ENCODE assay signal across 8 mouse cellular contexts in genomic region chr13:75709026-75709778, GRCm38 (mm10). TPM values are rescaled to one million over a fixed set of nuclear protein-coding genes. Genes with fewer than 3 reads are reported as not detected.
A peak's percentile ranks its signal among the peaks of the same experiment; 100 is the strongest.
DNase-seq lines count a peak whose midpoint lies in the region; ATAC-seq lines count a peak whose summit lies in the region.

No protein-coding gene starts in this region.

- H3K4me3 ChIP-seq in forebrain, embryonic 11.5 days (ENCODE audit: low read depth, low read length), result no peak overlapping the region; the same call in 1 of the 2 replicates
- peak overlapping the region; percentile 66 for H3K4me3 ChIP-seq in limb, embryonic 11.5 days (ENCODE audit: low read depth, low read length)
- H3K4me3 ChIP-seq in neural tube, embryonic 15.5 days (replicated peaks), result peak overlapping the region; percentile 81

- H3K27me3 ChIP-seq in forebrain, embryonic 11.5 days (ENCODE audit: control insufficient read depth, insufficient read depth, low read length), result peaks cover 3% of the 10 kb centered on the region; the same call in 1 of the 2 replicates
- peaks cover 12% of the 10 kb centered on the region for H3K27me3 ChIP-seq in limb, embryonic 11.5 days (ENCODE audit: control insufficient read depth, insufficient read depth, low read length)
- H3K27me3 ChIP-seq in neural tube, embryonic 15.5 days (replicated peaks), result peaks cover 7% of the 10 kb centered on the region; the same call in 1 of the 2 replicates

- no peaks in the 10 kb centered on the region; the same call in 1 of the 2 replicates for H3K4me1 ChIP-seq in forebrain, embryonic 11.5 days (replicated peaks; ENCODE audit: control insufficient read depth, insufficient read depth, low read length)
- H3K4me1 ChIP-seq in limb, embryonic 11.5 days (ENCODE audit: control insufficient read depth, insufficient read depth, low read length), result no peaks in the 10 kb centered on the region
- H3K4me1 ChIP-seq in neural tube, embryonic 15.5 days, result peaks cover 20% of the 10 kb centered on the region

- no peaks in the 10 kb centered on the region for H3K9me3 ChIP-seq in forebrain, embryonic 11.5 days (ENCODE audit: control insufficient read depth, low read length)
- no peaks in the 10 kb centered on the region for H3K9me3 ChIP-seq in limb, embryonic 11.5 days (ENCODE audit: control insufficient read depth, low read length)
- H3K9me3 ChIP-seq in neural tube, embryonic 15.5 days (replicated peaks), result no peaks in the 10 kb centered on the region

- H3K4me2 ChIP-seq in forebrain, embryonic 11.5 days (ENCODE audit: low read depth, low read length, severe bottlenecking), result peak overlapping the region; percentile 56; the same call in 1 of the 2 replicates
- H3K4me2 ChIP-seq in limb, embryonic 11.5 days (ENCODE audit: low read depth, severe bottlenecking), result peak overlapping the region; percentile 22; the same call in 1 of the 2 replicates
- peak overlapping the region; percentile 87 for H3K4me2 ChIP-seq in neural tube, embryonic 15.5 days

- no peaks in the 10 kb centered on the region for H3K36me3 ChIP-seq in forebrain, embryonic 11.5 days (ENCODE audit: control insufficient read depth, insufficient read depth, low read length)
- H3K36me3 ChIP-seq in limb, embryonic 11.5 days (ENCODE audit: control insufficient read depth, insufficient read depth, low read length), result no peaks in the 10 kb centered on the region
- H3K36me3 ChIP-seq in neural tube, embryonic 15.5 days, result no peaks in the 10 kb centered on the region

- 54% methylated on average over 4 of the region's 4 CpGs for WGBS in forebrain, embryonic 11.5 days
- WGBS in limb, embryonic 11.5 days, result 47% methylated on average over 4 of the region's 4 CpGs
- WGBS in neural tube, embryonic 15.5 days, result 35% methylated on average over 4 of the region's 4 CpGs

- no peak overlapping the region for H3K9ac ChIP-seq in forebrain, embryonic 11.5 days (ENCODE audit: low read length)
- no peak overlapping the region for H3K9ac ChIP-seq in limb, embryonic 11.5 days (ENCODE audit: low read length)
- no peak overlapping the region for H3K9ac ChIP-seq in neural tube, embryonic 15.5 days (replicated peaks)

- no peak for ATAC-seq in forebrain, embryonic 11.5 days (replicated peaks; ENCODE audit: low FRiP score)
- ATAC-seq in limb, embryonic 11.5 days (ENCODE audit: insufficient number of reproducible peaks, low FRiP score, low TSS enrichment, low read depth), result no peak
- ATAC-seq in neural tube, embryonic 15.5 days (ENCODE audit: low FRiP score), result no peak
- ATAC-seq in monocyte, adult 5-6 weeks (replicated peaks; ENCODE audit: insufficient number of reproducible peaks, low FRiP score, low TSS enrichment, poor library complexity, severe bottlenecking), result no peak

- peak; percentile 8 to 42 for DNase-seq in layer of hippocampus, adult 18-20 months (ENCODE audit: low spot score in 2 of 2)
- DNase-seq in layer of hippocampus, adult 9-10 months (ENCODE audit: low spot score), result no peak
- DNase-seq in MEL-GATA-1-ER (ENCODE audit: extremely low read depth, low read depth), result peak; percentile 51
- DNase-seq in forebrain, embryonic 11.5 days (ENCODE audit: low spot score), result no peak
- DNase-seq in limb, embryonic 11.5 days (ENCODE audit: low spot score), result no peak
- no peak for DNase-seq in spleen, adult 12 weeks (ENCODE audit: low spot score)

- no peak overlapping the region for H3K27ac ChIP-seq in forebrain, embryonic 11.5 days (ENCODE audit: low read depth, low read length)
- no peak overlapping the region for H3K27ac ChIP-seq in limb, embryonic 11.5 days (replicated peaks; ENCODE audit: low read depth, low read length)
- H3K27ac ChIP-seq in neural tube, embryonic 15.5 days (replicated peaks), result no peak overlapping the region

RNA-seq across cellular contexts. Expression of gene Ell2, which starts 2.6 kb away (rescaled TPM):
- 10 to 100 TPM; 31.5 to 34.6 TPM for total RNA-seq in layer of hippocampus, adult 18-20 months (2021)
- 3.3 and 3.5 TPM in 2 replicates for polyA plus RNA-seq in forebrain, embryonic 11.5 days (2014; fragmentation: Nextera tagmentation; extraction: Ambion mirVana)
- 4.3 and 4.8 TPM in 2 replicates for polyA plus RNA-seq in limb, embryonic 11.5 days (2014; fragmentation: Nextera tagmentation; extraction: Ambion mirVana)
- polyA plus RNA-seq in neural tube, embryonic 15.5 days (2015; fragmentation: Nextera tagmentation; extraction: Ambion mirVana), result 2.2 and 4.9 TPM in 2 replicates
- 24.9 to 61.1 TPM (median 45.2 TPM) in 3 replicates for total RNA-seq in monocyte, adult 5-6 weeks (2017)

Comparison
In these comparisons a context has a peak if more than half of its experiments do, and no peak if none do; other contexts are left out.
1. DNase-seq: peak in layer of hippocampus, adult 18-20 months (2 of 2) and MEL-GATA-1-ER (single experiment); none in layer of hippocampus, adult 9-10 months (single experiment), forebrain, embryonic 11.5 days (single experiment), limb, embryonic 11.5 days (single experiment) and spleen, adult 12 weeks (single experiment).
2. H3K4me2 ChIP-seq: peak in every context shown above with its lines; median percentile 87 in neural tube, embryonic 15.5 days; 56 in forebrain, embryonic 11.5 days; 22 in limb, embryonic 11.5 days.